Mouse (Mus musculus) neural tube, embryonic 14.5 days (tissue): ENCODE measurements around the gene Lrrc4b. TPM values are rescaled to one million over a fixed set of nuclear protein-coding genes. Genes with fewer than 3 reads are reported as not detected.
A peak's percentile ranks its signal among the peaks of the same experiment; 100 is the strongest.

Experiments used
- ATAC-seq: fragments of 200-750 bp; cut with Nextera tagmentation; 2 replicates; pipeline ENCODE4 v1.8.0; 2017; ENCODE audit warnings: low read depth, mild to moderate bottlenecking, moderate TSS enrichment, moderate library complexity
- H3K27ac ChIP-seq: fragments of 300-500 bp; sonication (generic); 2 replicates; pipeline ENCODE4 v1.5.1; 2014; ENCODE audit warnings: low read depth, mild to moderate bottlenecking, control low read depth, low read length, moderate library complexity, mixed read lengths
- H3K27me3 ChIP-seq: fragments of 300-500 bp; sonication (generic); 2 replicates; pipeline ENCODE4 v1.6.1; 2014; ENCODE audit warnings: low read length; ENCODE audit not compliant: control insufficient read depth, insufficient read depth
- H3K36me3 ChIP-seq: fragments of 300-500 bp; sonication (generic); 2 replicates; pipeline ENCODE4 v1.6.1; 2014; ENCODE audit warnings: low read length, mixed read lengths; ENCODE audit not compliant: control insufficient read depth, insufficient read depth
- H3K4me1 ChIP-seq: fragments of 300-500 bp; sonication (generic); 2 replicates; pipeline ENCODE4 v1.6.1; 2014; ENCODE audit warnings: low read length; ENCODE audit not compliant: control insufficient read depth, insufficient read depth
- H3K4me2 ChIP-seq: fragments of 300-500 bp; sonication (generic); 2 replicates; pipeline ENCODE4 v1.6.1; 2014; ENCODE audit warnings: mild to moderate bottlenecking, low read depth, low read length, control low read depth
- H3K4me3 ChIP-seq: fragments of 300-500 bp; sonication (generic); 2 replicates; pipeline ENCODE4 v1.5.1; 2014; ENCODE audit warnings: low read depth, low read length, control low read depth, mixed read lengths
- H3K9ac ChIP-seq: fragments of 300-500 bp; sonication (generic); replicated peaks from 2 replicates; pipeline ENCODE4 v1.6.1; 2014; ENCODE audit warnings: low read depth, mild to moderate bottlenecking, control low read depth, low read length, mixed read lengths
- H3K9me3 ChIP-seq: fragments of 300-500 bp; sonication (generic); 2 replicates; pipeline ENCODE4 v1.6.1; 2016; ENCODE audit warnings: low read length; ENCODE audit not compliant: control insufficient read depth
- WGBS: fragments of 180-500 bp; shearing (Covaris S2); extraction: QIAGEN DNeasy Blood & Tissue Kit; methylation state at CpG from one replicate; pipeline ENCODE4 v1.1.7; 2014; 5-methylcytosine and 5-hydroxymethylcytosine counted together
- polyA plus RNA-seq: library from polyadenylated mRNA; unstranded; fragments of >200 nt; fragmentation: Nextera tagmentation; extraction: Ambion mirVana; gene quantifications from 2 replicates; pipeline ENCODE4 v1.2.1, GENCODE M21; 2014

Gene Lrrc4b
- polyA plus RNA-seq: 21.9 and 28.1 TPM in 2 replicates

- WGBS: 0% methylated on average over 25 of the region's 69 CpGs
Measured at GRCm38 (mm10) chr7:44428968-44429521, at the start of gene Lrrc4b. Lrrc4b (plus strand) TSS chr7:44429018.

GRCm38 (mm10) chr7:44382541-44382940 lies 46.3 kb upstream of the Lrrc4b start:
- WGBS: 52% methylated on average over 12 of the region's 12 CpGs

More at GRCm38 (mm10) chr7:44428968-44429521, at the start of gene Lrrc4b:
- Histone ChIP-seq H3K9me3 (no peaks in the 10 kb centered on the region), H3K4me2 (peak within 1 kb of the TSS; percentile 57), H3K4me1 (peaks cover 36% of the 10 kb centered on the region), H3K4me3 (peak within 1 kb of the TSS; percentile 78), H3K9ac (peak within 1 kb of the TSS; percentile 98), H3K36me3 (no peaks in the 10 kb centered on the region), H3K27ac (peak within 1 kb of the TSS; percentile 98), H3K27me3 (no peaks in the 10 kb centered on the region)
- peak; percentile 66 for ATAC-seq

GRCm38 (mm10) chr7:44383980-44384715 lies 44.7 kb upstream of the Lrrc4b start, which contains the start of gene Syt3:
Syt3 (plus strand) TSS chr7:44384102.
- H3K4me1 ChIP-seq: no peaks in the 10 kb centered on the region; the same call in 1 of the 2 replicates
- no peaks in the 10 kb centered on the region for H3K9me3 ChIP-seq
- H3K4me3 ChIP-seq: peak within 1 kb of the TSS; percentile 45
- H3K27ac ChIP-seq: peak within 1 kb of the TSS; percentile 66
- WGBS: under 1% methylated on average over 30 of the region's 33 CpGs
- H3K27me3 ChIP-seq: 0 out of 2 replicates have a peak, but pooled peaks cover 2% of the 10 kb centered on the region
- ATAC-seq: peak; percentile 91
- H3K9ac ChIP-seq: peak within 1 kb of the TSS; percentile 64
- H3K4me2 ChIP-seq: peak within 1 kb of the TSS; percentile 83
- no peaks in the 10 kb centered on the region for H3K36me3 ChIP-seq

More at GRCm38 (mm10) chr7:44382541-44382940, 46.3 kb upstream of the Lrrc4b start:
- H3K36me3 ChIP-seq: no peaks in the 10 kb centered on the region
- no peak overlapping the region for H3K4me3 ChIP-seq
- 0 out of 2 replicates have a peak, but pooled peaks cover 2% of the 10 kb centered on the region for H3K27me3 ChIP-seq
- H3K9ac ChIP-seq: no peak overlapping the region
- H3K27ac ChIP-seq: peak overlapping the region; percentile 66
- no peak for ATAC-seq
- H3K9me3 ChIP-seq: no peaks in the 10 kb centered on the region
- no peaks in the 10 kb centered on the region; the same call in 1 of the 2 replicates for H3K4me1 ChIP-seq
- 0 out of 2 replicates have a peak overlapping the region, but pooled peaks have one; percentile 6 for H3K4me2 ChIP-seq

- Histone ChIP-seq H3K9me3 (no peaks in the 10 kb centered on the region), H3K4me1 (no peaks in the 10 kb centered on the region; the same call in 1 of the 2 replicates), H3K9ac (peak overlapping the region; percentile 64), H3K36me3 (no peaks in the 10 kb centered on the region), H3K4me2 (peak overlapping the region; percentile 83), H3K27ac (no peak overlapping the region; the same call in 1 of the 2 replicates), H3K4me3 (peak overlapping the region; percentile 45), H3K27me3 (0 out of 2 replicates have a peak, but pooled peaks cover 2% of the 10 kb centered on the region)
- WGBS: under 1% methylated on average over 17 of the region's 17 CpGs
- ATAC-seq: peak; percentile 54
Measured at GRCm38 (mm10) chr7:44384716-44385059, 44.1 kb upstream of the Lrrc4b start.

- WGBS: 86% methylated on average over 12 of the region's 12 CpGs
- Histone ChIP-seq H3K36me3 (no peaks in the 10 kb centered on the region), H3K4me3 (peak within 1 kb of the TSS; percentile 45), H3K4me1 (no peaks in the 10 kb centered on the region; the same call in 1 of the 2 replicates), H3K27ac (no peak within 1 kb of the TSS; the same call in 1 of the 2 replicates), H3K27me3 (0 out of 2 replicates have a peak, but pooled peaks cover 2% of the 10 kb centered on the region), H3K9ac (peak within 1 kb of the TSS; percentile 64), H3K9me3 (no peaks in the 10 kb centered on the region), H3K4me2 (peak within 1 kb of the TSS; percentile 83)
- no peak for ATAC-seq
Measured at GRCm38 (mm10) chr7:44385720-44386119, 43.1 kb upstream of the Lrrc4b start, which contains the start of gene 1700008O03Rik. 1700008O03Rik (minus strand) TSS chr7:44385820.

- no peak overlapping the region for H3K4me2 ChIP-seq
- H3K4me1 ChIP-seq: no peaks in the 10 kb centered on the region
Measured at GRCm38 (mm10) chr7:44391831-44392230, 37.0 kb upstream of the Lrrc4b start.

GRCm38 (mm10) chr7:44392341-44392740 lies 36.5 kb upstream of the Lrrc4b start:
- Histone ChIP-seq H3K27me3 (no peaks in the 10 kb centered on the region), H3K4me3 (no peak overlapping the region), H3K4me1 (no peaks in the 10 kb centered on the region), H3K36me3 (no peaks in the 10 kb centered on the region), H3K9ac (no peak overlapping the region), H3K27ac (no peak overlapping the region), H3K9me3 (no peaks in the 10 kb centered on the region), H3K4me2 (no peak overlapping the region)
- no peak for ATAC-seq
- WGBS: 91% methylated on average over 14 of the region's 14 CpGs

More at GRCm38 (mm10) chr7:44391831-44392230, 37.0 kb upstream of the Lrrc4b start:
- Histone ChIP-seq H3K36me3 (no peaks in the 10 kb centered on the region), H3K9ac (no peak overlapping the region), H3K27ac (no peak overlapping the region), H3K4me3 (no peak overlapping the region), H3K9me3 (no peaks in the 10 kb centered on the region), H3K27me3 (0 out of 2 replicates have a peak, but pooled peaks cover 2% of the 10 kb centered on the region)
- no peak for ATAC-seq
- 81% methylated on average over 4 of the region's 4 CpGs for WGBS

GRCm38 (mm10) chr7:44393284-44393683 lies 35.5 kb upstream of the Lrrc4b start:
- Histone ChIP-seq H3K4me2 (no peak overlapping the region), H3K9ac (no peak overlapping the region), H3K27me3 (no peaks in the 10 kb centered on the region), H3K27ac (no peak overlapping the region), H3K4me3 (no peak overlapping the region), H3K36me3 (no peaks in the 10 kb centered on the region), H3K4me1 (no peaks in the 10 kb centered on the region), H3K9me3 (no peaks in the 10 kb centered on the region)
- WGBS: 93% methylated on average over 17 of the region's 17 CpGs
- ATAC-seq: no peak

GRCm38 (mm10) chr7:44398570-44398969 lies 30.2 kb upstream of the Lrrc4b start:
- 16% methylated on average over 3 of the region's 3 CpGs for WGBS
- Histone ChIP-seq H3K27ac (no peak overlapping the region), H3K4me2 (no peak overlapping the region), H3K9ac (no peak overlapping the region), H3K27me3 (no peaks in the 10 kb centered on the region), H3K36me3 (no peaks in the 10 kb centered on the region), H3K4me1 (no peaks in the 10 kb centered on the region), H3K4me3 (no peak overlapping the region), H3K9me3 (no peaks in the 10 kb centered on the region)
- ATAC-seq: peak; percentile 71
